Mouse (Mus musculus) CH12.LX (cell line): ENCODE results near the gene Sdc4. TPM values are rescaled to one million over a fixed set of nuclear protein-coding genes. Genes with fewer than 3 reads are reported as not detected.

Experiments used
- DNase-seq: peaks from one replicate; pipeline ENCODE4 v3.0.0-alpha.2; 2013; ENCODE audit errors: extremely low read depth
- H3K27ac ChIP-seq: 2 replicates; pipeline ENCODE4 v1.5.1; 2012; ENCODE audit warnings: low read depth, mild to moderate bottlenecking, control low read depth, moderate library complexity; ENCODE audit not compliant: insufficient read depth
- H3K27me3 ChIP-seq: replicated peaks from 2 replicates; pipeline ENCODE3; 2012; ENCODE audit warnings: inconsistent platforms
- H3K36me3 ChIP-seq, 2 experiments: replicated peaks in 1 of 2; 2 replicates each; pipeline versions ENCODE3 to v1.6.1; 2012; ENCODE audit warnings: inconsistent platforms in 1 of 2, low read length in 1 of 2, mild to moderate bottlenecking in 1 of 2, mixed read lengths in 1 of 2, moderate library complexity in 1 of 2; ENCODE audit not compliant: control insufficient read depth in 1 of 2, insufficient read depth in 1 of 2
- H3K4me1 ChIP-seq, 2 experiments: 2 replicates each; pipeline ENCODE4 v1.6.1; 2012; ENCODE audit warnings: inconsistent platforms in 1 of 2, moderate library complexity in 1 of 2; ENCODE audit not compliant: insufficient read depth in 2 of 2, control insufficient read depth in 1 of 2
- H3K4me2 ChIP-seq: 2 replicates; pipeline ENCODE4 v1.6.1; 2012; ENCODE audit warnings: low read depth, mild to moderate bottlenecking, control low read depth; ENCODE audit not compliant: poor library complexity, insufficient read depth, severe bottlenecking
- H3K4me3 ChIP-seq, 3 experiments: fragments of 150-350 bp in 1 of 3; sonication (generic) in 1 of 3; replicated peaks in 1 of 3; 2 replicates each; pipeline versions ENCODE3 to v1.5.1; 2011 to 2012; ENCODE audit warnings: low read depth in 2 of 3, low read length in 2 of 3, mild to moderate bottlenecking in 2 of 3, moderate library complexity in 2 of 3, control low read depth in 1 of 3, improper control_type of control experiment in 1 of 3, inconsistent platforms in 1 of 3, mixed read lengths in 1 of 3; ENCODE audit not compliant: poor library complexity in 1 of 3
- H3K79me2 ChIP-seq: replicated peaks from 2 replicates; pipeline ENCODE4 v1.6.1; 2012; ENCODE audit warnings: mild to moderate bottlenecking, moderate library complexity; ENCODE audit not compliant: control insufficient read depth, poor library complexity, insufficient read depth, severe bottlenecking; ENCODE audit errors: extremely low read depth
- H3K9ac ChIP-seq: 2 replicates; pipeline ENCODE4 v1.6.1; 2012; ENCODE audit warnings: low read depth, mild to moderate bottlenecking, control low read depth, moderate library complexity; ENCODE audit not compliant: insufficient read depth
- H3K9me3 ChIP-seq: replicated peaks from 2 replicates; pipeline ENCODE3; 2012; ENCODE audit warnings: low read length, inconsistent platforms, mixed read lengths
- CHD1 ChIP-seq: IDR thresholded peaks from 2 replicates; pipeline ENCODE4 v1.6.1; 2012; ENCODE audit warnings: low read depth, low read length, improper control_type of control experiment, inconsistent platforms
- CHD2 ChIP-seq: IDR thresholded peaks from 2 replicates; pipeline ENCODE4 v1.6.1; 2011; ENCODE audit warnings: low read length, improper control_type of control experiment
- CTCF ChIP-seq, 2 experiments: IDR thresholded peaks in 1 of 2; conservative IDR thresholded peaks in 1 of 2; 2 replicates each; pipeline ENCODE4 v1.5.1; 2011 to 2012; ENCODE audit warnings: low read depth in 2 of 2, low read length in 2 of 2, improper control_type of control experiment in 1 of 2, inconsistent platforms in 1 of 2, mild to moderate bottlenecking in 1 of 2, moderate library complexity in 1 of 2
- ETS1 ChIP-seq: conservative IDR thresholded peaks from 2 replicates; pipeline ENCODE4 v1.6.1; 2012; ENCODE audit warnings: low read depth, mild to moderate bottlenecking, inconsistent platforms, low read length, improper control_type of control experiment, moderate library complexity
- GABPA ChIP-seq: IDR thresholded peaks from 2 replicates; pipeline ENCODE4 v1.6.1; 2012; ENCODE audit warnings: low read depth, low read length, improper control_type of control experiment, inconsistent platforms; ENCODE audit not compliant: insufficient replicate concordance
- HCFC1 ChIP-seq: IDR thresholded peaks from 2 replicates; pipeline ENCODE4 v1.6.1; 2012; ENCODE audit warnings: low read depth, mild to moderate bottlenecking, inconsistent platforms, low read length, improper control_type of control experiment
- IRF4 ChIP-seq: IDR thresholded peaks from 2 replicates; pipeline ENCODE4 v1.6.1; 2014; ENCODE audit warnings: low read depth, mild to moderate bottlenecking, inconsistent platforms, low read length, improper control_type of control experiment
- JUN ChIP-seq: IDR thresholded peaks from 2 replicates; pipeline ENCODE4 v1.6.1; 2011; ENCODE audit warnings: low read depth, mild to moderate bottlenecking, low read length, improper control_type of control experiment, moderate library complexity; ENCODE audit not compliant: insufficient read depth
- KAT2A ChIP-seq: IDR thresholded peaks from 2 replicates; pipeline ENCODE4 v1.6.1; 2012; ENCODE audit warnings: low read length, improper control_type of control experiment, inconsistent platforms; ENCODE audit not compliant: insufficient replicate concordance
- MAX ChIP-seq: IDR thresholded peaks from 2 replicates; pipeline ENCODE4 v1.6.1; 2011; ENCODE audit warnings: low read length, improper control_type of control experiment
- MAZ ChIP-seq: IDR thresholded peaks from 2 replicates; pipeline ENCODE4 v1.6.1; 2012; ENCODE audit warnings: low read depth, mild to moderate bottlenecking, inconsistent platforms, low read length, improper control_type of control experiment, moderate library complexity
- MXI1 ChIP-seq: IDR thresholded peaks from 2 replicates; pipeline ENCODE4 v1.6.1; 2011; ENCODE audit warnings: mild to moderate bottlenecking, low read depth, low read length, improper control_type of control experiment
- MYC ChIP-seq: IDR thresholded peaks from 2 replicates; pipeline ENCODE4 v1.6.1; 2011; ENCODE audit warnings: low read depth, mild to moderate bottlenecking, improper control_type of control experiment, low read length
- NELFE ChIP-seq: IDR thresholded peaks from 2 replicates; pipeline ENCODE4 v1.6.1; 2011; ENCODE audit warnings: low read depth, low read length, improper control_type of control experiment
- POLR2A ChIP-seq: IDR thresholded peaks from 2 replicates; pipeline ENCODE4 v1.6.1; 2011; ENCODE audit warnings: low read depth, mild to moderate bottlenecking, improper control_type of control experiment, low read length
- POLR2AphosphoS2 ChIP-seq: IDR thresholded peaks from 2 replicates; pipeline ENCODE4 v1.6.1; 2011; ENCODE audit warnings: low read depth, low read length, improper control_type of control experiment
- RCOR1 ChIP-seq: conservative IDR thresholded peaks from 2 replicates; pipeline ENCODE4 v1.6.1; 2012; ENCODE audit warnings: low read depth, mild to moderate bottlenecking, inconsistent platforms, low read length, improper control_type of control experiment
- TBP ChIP-seq: conservative IDR thresholded peaks from 2 replicates; pipeline ENCODE4 v1.6.1; 2011; ENCODE audit warnings: low read depth, low read length, improper control_type of control experiment
- TCF12 ChIP-seq: IDR thresholded peaks from 2 replicates; pipeline ENCODE4 v1.6.1; 2014; ENCODE audit warnings: low read depth, mild to moderate bottlenecking, inconsistent platforms, low read length, improper control_type of control experiment
- ZC3H11A ChIP-seq: IDR thresholded peaks from 2 replicates; pipeline ENCODE4 v1.6.1; 2012; ENCODE audit warnings: low read depth, mild to moderate bottlenecking, inconsistent platforms, low read length, improper control_type of control experiment
- ZKSCAN1 ChIP-seq: IDR thresholded peaks from 2 replicates; pipeline ENCODE4 v1.6.1; 2012; ENCODE audit warnings: low read depth, inconsistent platforms, low read length, improper control_type of control experiment, borderline replicate concordance
- ZMIZ1 ChIP-seq: IDR thresholded peaks from 2 replicates; pipeline ENCODE4 v1.6.1; 2012; ENCODE audit warnings: low read depth, mild to moderate bottlenecking, inconsistent platforms, low read length, improper control_type of control experiment
- dilution Hi-C: fragments of 300-500 bp; cut with MboI; formaldehyde crosslinking; loops from 2 replicates; pipeline ENCODE4 v1.14.3; 2020; ENCODE audit warnings: low sequenced_read_pairs; ENCODE audit not compliant: extremely low pct_unique_long_range_greater_than_20kb, extremely low pct_ligation_motif_present
- in situ Hi-C: fragments of 300-500 bp; cut with MboI; formaldehyde crosslinking; loops from 3 replicates; pipeline ENCODE4 v1.14.3; 2019; ENCODE audit warnings: low sequenced_read_pairs, low pct_ligation_motif_present, low pct_unique_long_range_greater_than_20kb, mixed read lengths
- polyA plus RNA-seq: library from polyadenylated mRNA; unstranded; fragments of >175 nt; gene quantifications from 2 replicates; pipeline ENCODE4 v1.2.1, GENCODE M21; 2012; ENCODE audit warnings: low read depth; ENCODE audit not compliant: insufficient read length
- total RNA-seq, 2 experiments: library from RNA; depleted of rRNA; stranded (reverse); fragments of 300-350 nt in 1 of 2; fragments of >200 nt in 1 of 2; gene quantifications; 2 replicates each; pipeline ENCODE4 v1.2.3; 2012 to 2014

The Sdc4 gene
- total and polyA plus RNA-seq, 3 experiments, result 46.6 to 69.9 (median 59.8) TPM

GRCm38 (mm10) chr2:164453047-164453757, 9.5 kb upstream of the Sdc4 start:
- TF ChIP-seq HCFC1 (no peak), MAZ (no peak), CHD2 (no peak), ZKSCAN1 (no peak), CHD1 (no peak), TBP (no peak), NELFE (no peak), POLR2AphosphoS2 (no peak), POLR2A (no peak), IRF4 (no peak; the same call in 1 of the 2 replicates), MYC (no peak), CTCF (conservative IDR thresholded peaks at IDR 0.05 in 1 of 2, IDR thresholded peaks at IDR 0.05 in 1 of 2; ENCODE audit: low read depth in 2 of 2, low read length in 2 of 2) (no peak), MAX (no peak), GABPA (no peak)
- Histone ChIP-seq H3K79me2 (no peaks in the 10 kb centered on the region), H3K4me1 (peaks cover 7 to 16% of the 10 kb centered on the region in 2 experiments), H3K36me3 (no peaks in the 10 kb centered on the region), H3K9ac (no peak overlapping the region), H3K9me3 (peaks cover 12% of the 10 kb centered on the region), H3K27ac (no peak overlapping the region), H3K27me3 (peaks cover 41% of the 10 kb centered on the region), H3K4me3 (no peak overlapping the region), H3K4me2 (no peak overlapping the region)
- dilution Hi-C loops, result no loop called here
- in situ Hi-C loops, result no loop called here
- DNase-seq, result no peak

GRCm38 (mm10) chr2:164452000-164452676, 8.5 kb upstream of the Sdc4 start:
- H3K4me2 ChIP-seq, result no peak overlapping the region
- no peak overlapping the region for H3K4me3 ChIP-seq
- no peak overlapping the region for H3K9ac ChIP-seq
- TF ChIP-seq TCF12 (no peak), JUN (no peak), POLR2A (no peak), KAT2A (no peak), RCOR1 (no peak), POLR2AphosphoS2 (no peak), GABPA (no peak), HCFC1 (no peak), ZC3H11A (no peak), ZMIZ1 (no peak), ETS1 (no peak), MXI1 (no peak), IRF4 (no peak), NELFE (no peak)
- TF ChIP-seq, all 38 proteins: peak for 0
- Histone ChIP-seq H3K9me3 (peaks cover 12% of the 10 kb centered on the region), H3K27ac (no peak overlapping the region), H3K27me3 (peaks cover 46% of the 10 kb centered on the region), H3K4me1 (peaks cover 4 to 11% of the 10 kb centered on the region in 2 experiments), H3K79me2 (no peaks in the 10 kb centered on the region), H3K36me3 (no peaks in the 10 kb centered on the region)
- no peak for DNase-seq
- in situ Hi-C loops, result no loop called here
- dilution Hi-C loops, result no loop called here
